Mouse (Mus musculus) hindbrain, embryonic 12.5 days (tissue): ENCODE measurements around the gene Gpr25. TPM values are rescaled to one million over a fixed set of nuclear protein-coding genes. Genes with fewer than 3 reads are reported as not detected.
A peak's percentile ranks its signal among the peaks of the same experiment; 100 is the strongest.

Experiments
- ATAC-seq: fragments of 200-750 bp; cut with Nextera tagmentation; 2 replicates; pipeline ENCODE4 v1.8.0; 2017; ENCODE audit warnings: moderate TSS enrichment; ENCODE audit not compliant: low FRiP score
- H3K27ac ChIP-seq: fragments of 300-500 bp; sonication (generic); 2 replicates; pipeline ENCODE4 v1.5.1; 2016; ENCODE audit warnings: mild to moderate bottlenecking
- H3K27me3 ChIP-seq: fragments of 300-500 bp; sonication (generic); 2 replicates; pipeline ENCODE4 v1.6.1; 2016; ENCODE audit warnings: mild to moderate bottlenecking
- H3K36me3 ChIP-seq: fragments of 300-500 bp; sonication (generic); 2 replicates; pipeline ENCODE4 v1.6.1; 2016; ENCODE audit warnings: mild to moderate bottlenecking
- H3K4me1 ChIP-seq: fragments of 300-500 bp; sonication (generic); 2 replicates; pipeline ENCODE4 v1.6.1; 2016
- H3K4me2 ChIP-seq: fragments of 300-500 bp; sonication (generic); replicated peaks from 2 replicates; pipeline ENCODE4 v1.6.1; 2016; ENCODE audit warnings: mild to moderate bottlenecking
- H3K4me3 ChIP-seq: fragments of 300-500 bp; sonication (generic); 2 replicates; pipeline ENCODE4 v1.5.1; 2016; ENCODE audit warnings: mild to moderate bottlenecking
- H3K9ac ChIP-seq: fragments of 300-500 bp; sonication (generic); 2 replicates; pipeline ENCODE4 v1.6.1; 2016; ENCODE audit warnings: mild to moderate bottlenecking, moderate library complexity
- H3K9me3 ChIP-seq: fragments of 300-500 bp; sonication (generic); replicated peaks from 2 replicates; pipeline ENCODE4 v1.6.1; 2016; ENCODE audit warnings: mild to moderate bottlenecking
- WGBS: fragments of 180-500 bp; shearing (Covaris S2); methylation state at CpG from one replicate; pipeline ENCODE4 v1.1.7; 2016; 5-methylcytosine and 5-hydroxymethylcytosine counted together
- polyA plus RNA-seq: library from polyadenylated mRNA; unstranded; fragments of >200 nt; fragmentation: Nextera tagmentation; extraction: Ambion mirVana; gene quantifications from 2 replicates; pipeline ENCODE4 v1.2.1, GENCODE M21; 2016

The Gpr25 gene
- polyA plus RNA-seq, 1 experiment from 2014 or later: not detected

DNA sequence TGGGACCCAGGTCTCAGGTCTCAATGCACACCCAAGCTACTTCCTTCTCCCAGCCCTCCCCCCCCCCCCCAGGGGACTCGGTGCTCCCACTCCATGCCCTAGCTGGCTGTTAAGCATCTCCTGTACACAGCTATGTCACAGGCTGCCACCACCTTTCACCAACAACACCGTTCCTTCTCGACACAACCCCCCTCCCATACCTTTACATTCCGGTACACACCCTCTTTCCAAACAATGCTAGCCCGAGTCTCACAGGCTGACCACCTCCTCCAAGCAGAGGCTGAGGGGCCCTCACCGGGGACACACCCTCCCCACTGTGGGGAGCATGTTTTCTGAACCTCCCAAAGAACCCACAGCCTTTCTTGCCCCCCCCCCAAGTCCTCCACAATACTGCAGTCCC lies 29.1 kb downstream of the Gpr25 start:
- Histone ChIP-seq H3K4me3 (peak overlapping the region; percentile 55), H3K4me1 (peaks cover 60% of the 10 kb centered on the region), H3K27ac (no peak overlapping the region), H3K36me3 (no peaks in the 10 kb centered on the region), H3K27me3 (no peaks in the 10 kb centered on the region), H3K4me2 (peak overlapping the region; percentile 72), H3K9me3 (no peaks in the 10 kb centered on the region), H3K9ac (peak overlapping the region; percentile 53)
- no peak for ATAC-seq
- WGBS: 5% methylated on average over 6 of the region's 6 CpGs

GRCm38 (mm10) chr1:136230201-136230600 lies 30.5 kb downstream of the Gpr25 start:
- Histone ChIP-seq H3K9ac (peak overlapping the region; percentile 42), H3K27ac (no peak overlapping the region; the same call in 1 of the 2 replicates), H3K4me1 (peaks cover 65% of the 10 kb centered on the region), H3K9me3 (no peaks in the 10 kb centered on the region), H3K27me3 (no peaks in the 10 kb centered on the region), H3K4me3 (peak overlapping the region; percentile 5; the same call in 1 of the 2 replicates), H3K4me2 (peak overlapping the region; percentile 72), H3K36me3 (no peaks in the 10 kb centered on the region; the same call in 1 of the 2 replicates)
- ATAC-seq: no peak
- WGBS: 22% methylated on average over 11 of the region's 11 CpGs

- Histone ChIP-seq H3K36me3 (peaks cover 8% of the 10 kb centered on the region), H3K27ac (no peak overlapping the region), H3K9me3 (no peaks in the 10 kb centered on the region), H3K9ac (0 out of 2 replicates have a peak overlapping the region, but pooled peaks have one; percentile 11), H3K4me2 (peak overlapping the region; percentile 32), H3K4me1 (peaks cover 63% of the 10 kb centered on the region), H3K27me3 (no peaks in the 10 kb centered on the region), H3K4me3 (no peak overlapping the region)
- 16% methylated on average over 6 of the region's 6 CpGs for WGBS
- peak; percentile 32; the same call in 1 of the 2 replicates for ATAC-seq
Measured at GRCm38 (mm10) chr1:136229040-136229373, 31.7 kb downstream of the Gpr25 start.

DNA sequence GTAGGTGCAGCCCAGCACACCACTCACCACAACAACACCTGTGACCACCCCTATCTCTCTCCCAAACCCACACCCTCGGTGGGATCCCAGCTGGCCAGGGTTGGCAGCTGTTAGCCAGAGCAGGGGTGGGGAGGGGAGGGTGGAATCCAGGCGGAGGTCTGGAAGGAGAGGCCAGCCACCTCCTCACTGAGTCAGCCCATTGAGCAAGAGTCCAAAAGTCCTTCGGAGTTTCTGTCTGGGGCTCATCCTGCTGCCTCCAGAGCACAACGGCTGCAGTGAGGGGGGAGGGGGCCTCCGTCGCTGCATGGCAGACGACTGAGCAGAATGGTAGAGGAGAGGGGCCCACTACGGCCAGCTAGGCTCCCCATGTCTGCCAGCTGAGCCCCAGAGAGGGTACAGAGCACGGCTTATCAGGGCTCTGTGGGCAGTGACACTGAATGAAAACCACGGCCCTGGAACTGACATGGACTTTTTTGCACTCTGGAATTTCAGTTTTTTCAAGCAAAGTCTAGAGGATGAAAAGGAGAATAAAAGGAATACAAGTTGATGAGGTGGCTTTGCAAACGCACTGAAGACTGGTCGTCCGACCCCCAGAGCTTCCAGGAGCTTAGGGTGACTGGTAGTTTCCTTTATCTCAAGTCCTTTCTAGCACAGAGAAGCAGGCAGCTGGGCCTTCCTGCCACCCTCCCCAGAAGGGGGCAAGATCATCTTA lies 32.2 kb downstream of the Gpr25 start:
- peak overlapping the region; percentile 32 for H3K4me2 ChIP-seq
- H3K4me3 ChIP-seq: no peak overlapping the region
- H3K9me3 ChIP-seq: no peaks in the 10 kb centered on the region
- WGBS: 11% methylated on average over 13 of the region's 13 CpGs
- no peak overlapping the region for H3K27ac ChIP-seq
- no peak overlapping the region; the same call in 1 of the 2 replicates for H3K9ac ChIP-seq
- H3K4me1 ChIP-seq: peaks cover 62% of the 10 kb centered on the region
- peak; percentile 44 for ATAC-seq
- peaks cover 12% of the 10 kb centered on the region for H3K36me3 ChIP-seq
- H3K27me3 ChIP-seq: no peaks in the 10 kb centered on the region

DNA sequence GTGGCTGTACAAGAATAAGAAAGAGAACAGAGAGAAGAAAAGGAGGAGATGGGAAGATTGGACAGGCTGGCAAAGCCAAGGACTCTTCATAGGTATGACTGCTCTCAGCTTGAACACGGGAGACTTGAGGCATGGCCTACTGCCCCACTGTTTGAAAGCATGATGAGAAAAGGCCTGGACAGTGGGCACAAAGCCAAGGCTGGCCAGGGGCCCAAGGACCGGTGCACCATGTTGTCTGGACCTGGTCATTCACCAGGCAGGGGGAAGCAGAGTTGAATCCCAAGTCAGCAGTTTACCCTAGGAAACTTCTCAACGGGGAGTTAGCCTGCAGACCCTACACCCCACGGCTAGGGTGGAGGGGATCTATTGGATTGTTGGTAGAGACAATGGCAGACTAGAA lies 32.8 kb downstream of the Gpr25 start:
- Histone ChIP-seq H3K9me3 (no peaks in the 10 kb centered on the region), H3K4me3 (no peak overlapping the region), H3K4me2 (peak overlapping the region; percentile 32; the same call in 1 of the 2 replicates), H3K36me3 (peaks cover 12% of the 10 kb centered on the region), H3K4me1 (peaks cover 57% of the 10 kb centered on the region), H3K9ac (no peak overlapping the region; the same call in 1 of the 2 replicates), H3K27ac (no peak overlapping the region), H3K27me3 (no peaks in the 10 kb centered on the region)
- ATAC-seq: no peak
- WGBS: 61% methylated on average over 4 of the region's 4 CpGs

DNA sequence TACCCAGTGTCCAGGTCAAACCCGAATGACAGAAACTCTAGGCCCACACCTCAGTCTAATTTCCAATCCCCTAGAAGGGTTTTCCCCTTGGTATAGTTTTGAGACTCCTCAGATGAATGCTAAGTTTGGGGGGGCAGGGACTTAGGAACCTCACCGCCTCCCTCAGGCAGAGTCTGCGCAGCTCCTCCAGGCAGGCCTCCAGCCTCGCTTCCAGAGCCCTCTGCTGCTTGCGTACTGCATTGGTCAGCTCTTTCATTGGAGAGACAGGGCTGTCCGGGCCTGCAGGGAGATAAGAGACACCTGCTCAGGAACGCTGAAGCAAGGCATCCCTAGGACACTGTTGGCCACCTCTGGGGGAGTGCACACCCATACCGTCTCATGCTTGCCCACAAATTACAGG lies 34.0 kb downstream of the Gpr25 start:
- H3K27me3 ChIP-seq: no peaks in the 10 kb centered on the region
- H3K36me3 ChIP-seq: peaks cover 12% of the 10 kb centered on the region
- no peak overlapping the region for H3K4me2 ChIP-seq
- no peaks in the 10 kb centered on the region for H3K9me3 ChIP-seq
- peaks cover 46% of the 10 kb centered on the region for H3K4me1 ChIP-seq
- H3K27ac ChIP-seq: no peak overlapping the region
- no peak for ATAC-seq
- H3K4me3 ChIP-seq: no peak overlapping the region
- no peak overlapping the region for H3K9ac ChIP-seq
- WGBS: 95% methylated on average over 8 of the region's 8 CpGs

- Histone ChIP-seq H3K4me1 (peaks cover 38% of the 10 kb centered on the region), H3K9me3 (no peaks in the 10 kb centered on the region), H3K4me3 (no peak overlapping the region), H3K4me2 (no peak overlapping the region), H3K27me3 (no peaks in the 10 kb centered on the region), H3K9ac (no peak overlapping the region), H3K36me3 (peaks cover 12% of the 10 kb centered on the region), H3K27ac (no peak overlapping the region)
- no peak for ATAC-seq
- WGBS: 93% methylated on average over 8 of the region's 8 CpGs
Measured at GRCm38 (mm10) chr1:136225846-136226245, 34.8 kb downstream of the Gpr25 start.

DNA sequence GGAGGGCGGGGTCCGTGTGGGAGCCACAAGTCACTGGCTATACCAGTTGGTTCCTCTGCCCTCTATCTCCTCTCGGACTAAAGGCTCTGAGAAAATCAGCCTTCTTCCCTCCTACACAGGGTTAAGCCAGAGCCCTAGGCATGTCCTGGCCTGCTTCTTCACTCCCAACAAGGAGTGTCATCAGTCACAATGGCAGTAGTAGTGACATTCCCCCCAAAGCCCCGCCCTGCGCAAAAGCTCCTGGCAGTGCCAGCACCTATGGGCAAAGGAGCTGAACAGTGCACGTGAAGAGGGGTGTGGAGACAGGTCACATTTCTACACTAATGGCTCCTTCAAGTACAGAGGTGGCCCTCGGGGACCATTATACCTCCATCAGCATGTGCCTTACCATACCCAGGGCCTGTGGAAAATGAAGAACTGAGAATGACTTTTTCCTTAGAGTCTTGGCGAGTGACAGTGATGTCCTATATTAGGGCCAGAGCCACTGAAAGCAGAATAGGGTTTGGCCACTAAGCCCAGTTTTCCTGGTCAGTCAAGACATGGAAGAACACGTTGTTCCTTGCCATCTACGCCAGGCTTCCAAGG lies 36.8 kb downstream of the Gpr25 start:
- no peak overlapping the region for H3K4me2 ChIP-seq
- no peak for ATAC-seq
- H3K36me3 ChIP-seq: peaks cover 28% of the 10 kb centered on the region
- WGBS: 87% methylated on average over 10 of the region's 10 CpGs
- H3K27me3 ChIP-seq: no peaks in the 10 kb centered on the region
- H3K4me1 ChIP-seq: peaks cover 18% of the 10 kb centered on the region
- no peaks in the 10 kb centered on the region for H3K9me3 ChIP-seq
- no peak overlapping the region for H3K27ac ChIP-seq
- no peak overlapping the region for H3K4me3 ChIP-seq
- no peak overlapping the region for H3K9ac ChIP-seq

DNA sequence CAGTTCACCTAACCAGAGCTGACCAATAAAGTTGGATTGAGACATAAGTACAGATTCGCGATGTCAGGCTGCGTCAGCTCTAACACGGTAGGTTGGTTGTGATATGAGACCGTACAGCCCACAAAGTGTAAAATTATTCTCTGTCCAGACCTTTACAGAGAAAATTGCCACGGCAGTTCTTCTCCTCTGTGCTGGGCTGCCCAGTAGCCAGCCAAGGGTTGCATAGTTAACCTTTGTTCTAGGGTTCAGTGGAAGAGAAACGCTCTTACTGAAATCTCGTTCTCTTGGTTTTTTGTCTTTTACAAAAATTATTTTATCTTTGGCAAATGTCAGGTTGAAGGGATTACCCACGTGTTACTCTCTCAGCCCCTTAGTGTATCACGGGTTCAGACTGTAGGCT lies 38.3 kb downstream of the Gpr25 start:
- Histone ChIP-seq H3K9ac (no peak overlapping the region), H3K36me3 (peaks cover 42% of the 10 kb centered on the region), H3K27ac (no peak overlapping the region), H3K4me3 (no peak overlapping the region), H3K27me3 (no peaks in the 10 kb centered on the region), H3K9me3 (no peaks in the 10 kb centered on the region), H3K4me1 (peaks cover 5% of the 10 kb centered on the region; the same call in 1 of the 2 replicates), H3K4me2 (no peak overlapping the region)
- no peak for ATAC-seq
- WGBS: 90% methylated on average over 10 of the region's 10 CpGs

DNA sequence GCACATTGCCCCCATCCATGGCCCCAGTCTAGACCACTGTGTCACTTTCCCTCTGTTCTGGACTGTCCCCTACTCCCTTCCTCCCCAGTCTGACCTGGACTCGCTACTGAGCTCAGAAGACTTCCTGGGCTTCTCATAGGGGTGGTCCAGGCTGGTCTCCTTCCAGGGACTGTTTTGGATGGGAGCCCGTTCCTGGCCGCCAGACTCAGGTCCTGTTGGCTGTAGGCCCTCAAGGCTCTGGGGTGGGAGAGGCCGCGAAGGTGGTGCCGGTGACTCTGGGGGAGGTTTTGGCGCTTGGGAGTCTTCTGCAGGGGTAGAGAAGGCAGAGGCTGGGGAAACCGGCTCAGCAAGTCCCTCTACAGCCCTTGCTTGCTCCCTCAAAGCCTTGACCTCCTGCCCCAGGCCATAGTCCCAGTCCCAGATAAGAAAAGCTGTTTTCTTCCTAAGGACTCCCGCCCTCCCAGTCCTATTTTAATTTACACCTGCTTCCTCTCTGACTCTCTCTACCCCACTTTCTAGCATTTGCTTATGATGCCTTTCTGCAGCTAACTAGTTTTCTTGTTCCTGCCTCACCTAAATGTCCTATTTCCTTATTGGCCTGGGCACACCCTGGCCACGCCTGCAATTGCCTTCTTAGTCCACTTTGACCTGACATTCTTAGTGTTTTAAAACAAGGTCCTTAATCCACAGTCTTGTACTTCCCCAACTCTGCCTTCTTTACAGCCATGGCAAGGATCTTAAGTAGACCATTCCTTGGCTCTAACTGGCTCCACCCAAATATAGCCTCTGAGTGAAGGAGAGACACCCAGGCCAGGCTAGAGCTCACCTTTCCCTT lies 40.4 kb downstream of the Gpr25 start:
- H3K27ac ChIP-seq: no peak overlapping the region
- WGBS: 85% methylated on average over 10 of the region's 10 CpGs
- no peak overlapping the region for H3K4me3 ChIP-seq
- no peak overlapping the region for H3K4me2 ChIP-seq
- H3K9ac ChIP-seq: no peak overlapping the region
- H3K4me1 ChIP-seq: peaks cover under 1% of the 10 kb centered on the region; the same call in 1 of the 2 replicates
- no peaks in the 10 kb centered on the region for H3K9me3 ChIP-seq
- peaks cover 55% of the 10 kb centered on the region for H3K36me3 ChIP-seq
- ATAC-seq: no peak
- no peaks in the 10 kb centered on the region for H3K27me3 ChIP-seq

GRCm38 (mm10) chr1:136214304-136214703 lies 46.4 kb downstream of the Gpr25 start:
- H3K9ac ChIP-seq: no peak overlapping the region
- H3K9me3 ChIP-seq: no peaks in the 10 kb centered on the region
- no peaks in the 10 kb centered on the region for H3K4me1 ChIP-seq
- H3K4me3 ChIP-seq: no peak overlapping the region
- H3K36me3 ChIP-seq: peaks cover 34% of the 10 kb centered on the region
- 84% methylated on average over 15 of the region's 15 CpGs for WGBS
- no peaks in the 10 kb centered on the region for H3K27me3 ChIP-seq
- H3K4me2 ChIP-seq: no peak overlapping the region
- no peak for ATAC-seq
- no peak overlapping the region for H3K27ac ChIP-seq

- ATAC-seq: 0 out of 2 replicates have a peak, but pooled peaks have one; percentile 40
- H3K27me3 ChIP-seq: no peaks in the 10 kb centered on the region
- no peaks in the 10 kb centered on the region for H3K9me3 ChIP-seq
- H3K27ac ChIP-seq: no peak within 1 kb of the TSS
- H3K4me2 ChIP-seq: no peak within 1 kb of the TSS
- H3K4me3 ChIP-seq: no peak within 1 kb of the TSS
- no peaks in the 10 kb centered on the region for H3K4me1 ChIP-seq
- WGBS: 41% methylated on average over 3 of the region's 3 CpGs
- H3K9ac ChIP-seq: no peak within 1 kb of the TSS
- peaks cover 23% of the 10 kb centered on the region for H3K36me3 ChIP-seq
Measured at GRCm38 (mm10) chr1:136212803-136213202, 47.9 kb downstream of the Gpr25 start, which contains the start of gene Mroh3. Gene Mroh3 (minus strand): TSS chr1:136212828.
